Mouse (Mus musculus): ENCODE measurements at regions not wholly inside any gene's neighbourhood (a gene's known extent, or its start where the extent isn't known, plus 50 kb on each side); places are given as distances from the start of the nearest gene placed in this dataset.

- no peaks in the 10 kb centered on the region for H3K27me3 ChIP-seq
- no peak overlapping the region for H3K4me2 ChIP-seq (replicated peaks)
- WGBS: 28% methylated on average over 1 of the region's 1 CpGs
- no peak for ATAC-seq (ENCODE audit: insufficient number of reproducible peaks, low FRiP score, low TSS enrichment, low read depth)
- H3K9ac ChIP-seq: no peak overlapping the region
- no peaks in the 10 kb centered on the region for H3K4me1 ChIP-seq
- no peaks in the 10 kb centered on the region for H3K36me3 ChIP-seq
- no peak overlapping the region for H3K27ac ChIP-seq (replicated peaks)
- no peaks in the 10 kb centered on the region for H3K9me3 ChIP-seq (replicated peaks)
- H3K4me3 ChIP-seq (replicated peaks): no peak overlapping the region
These were observed 62.1 kb downstream of the Naa11 start for GRCm38 (mm10) chr5:97330074-97330473.

GRCm38 (mm10) chr5:97325831-97326230 lies 66.3 kb downstream of the Naa11 start:
- Histone ChIP-seq H3K9ac (no peak overlapping the region), H3K4me2 (replicated peaks) (no peak overlapping the region), H3K9me3 (replicated peaks) (no peaks in the 10 kb centered on the region), H3K4me1 (no peaks in the 10 kb centered on the region), H3K36me3 (no peaks in the 10 kb centered on the region), H3K27ac (replicated peaks) (no peak overlapping the region), H3K27me3 (no peaks in the 10 kb centered on the region), H3K4me3 (replicated peaks) (no peak overlapping the region)
- no peak for ATAC-seq (ENCODE audit: insufficient number of reproducible peaks, low FRiP score, low TSS enrichment, low read depth)
- 85% methylated on average over 5 of the region's 5 CpGs for WGBS

DNA sequence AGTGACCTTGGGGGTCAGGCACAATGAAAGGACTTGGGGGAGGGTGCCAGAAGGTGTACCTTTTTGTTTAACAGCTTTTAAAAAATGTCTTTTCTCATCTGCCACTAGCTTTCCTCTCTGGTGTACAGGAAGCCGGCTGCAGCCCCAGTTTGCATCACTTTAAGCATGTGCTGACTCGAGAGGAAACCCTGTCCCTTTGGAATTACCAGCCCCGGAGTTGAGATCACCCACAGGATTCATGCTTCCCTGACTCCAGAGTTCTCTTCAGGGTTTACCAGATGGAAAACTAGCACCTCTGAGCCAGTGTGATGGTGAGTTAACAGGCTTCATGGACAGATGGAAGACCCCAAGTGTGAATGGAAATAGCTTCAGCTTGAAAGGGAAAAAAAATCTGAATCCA lies 68.3 kb downstream of the Naa11 start:
- Histone ChIP-seq H3K4me1 (no peaks in the 10 kb centered on the region), H3K27me3 (no peaks in the 10 kb centered on the region), H3K9me3 (replicated peaks) (no peaks in the 10 kb centered on the region), H3K4me3 (replicated peaks) (no peak overlapping the region), H3K4me2 (replicated peaks) (no peak overlapping the region), H3K27ac (replicated peaks) (no peak overlapping the region), H3K36me3 (no peaks in the 10 kb centered on the region), H3K9ac (no peak overlapping the region)
- no peak for ATAC-seq (ENCODE audit: insufficient number of reproducible peaks, low FRiP score, low TSS enrichment, low read depth)
- WGBS: 34% methylated on average over 3 of the region's 3 CpGs

DNA sequence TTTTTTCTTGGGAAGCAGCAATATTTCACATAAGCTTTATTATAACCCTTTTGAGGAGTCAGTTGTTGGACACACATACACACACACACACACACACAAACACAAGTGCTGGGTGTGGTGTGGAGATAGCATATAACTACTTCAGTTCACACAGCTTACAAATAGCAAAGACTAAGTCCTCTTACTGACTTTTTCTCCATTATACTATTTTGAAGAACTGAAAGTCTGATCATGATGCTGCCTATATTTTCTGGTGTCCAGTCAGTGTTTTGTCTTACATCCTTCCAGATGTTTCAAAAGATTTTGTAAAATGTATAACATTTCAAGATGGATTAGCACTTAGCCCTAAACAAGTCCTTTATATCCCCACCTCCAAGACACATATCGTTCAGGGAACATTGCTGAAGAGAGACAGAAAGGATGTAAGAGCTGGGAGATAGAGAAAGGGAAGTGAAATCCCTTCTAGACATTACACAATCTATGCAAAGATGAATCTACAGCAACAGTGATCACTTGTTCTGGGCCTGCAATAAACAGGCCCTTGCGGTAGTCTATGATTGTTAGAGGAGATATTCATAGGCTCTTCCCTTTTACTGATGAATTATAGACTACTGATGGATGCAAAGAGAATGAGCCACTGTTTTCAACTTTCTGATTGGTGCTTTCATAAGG lies 72.2 kb downstream of the Naa11 start:
- no peak overlapping the region for H3K9ac ChIP-seq
- no peak overlapping the region for H3K4me2 ChIP-seq (replicated peaks)
- H3K9me3 ChIP-seq (replicated peaks): no peaks in the 10 kb centered on the region
- H3K4me1 ChIP-seq: no peaks in the 10 kb centered on the region
- 82% methylated on average over 2 of the region's 2 CpGs for WGBS
- no peaks in the 10 kb centered on the region for H3K27me3 ChIP-seq
- ATAC-seq (ENCODE audit: insufficient number of reproducible peaks, low FRiP score, low TSS enrichment, low read depth): no peak
- no peaks in the 10 kb centered on the region for H3K36me3 ChIP-seq
- no peak overlapping the region for H3K4me3 ChIP-seq (replicated peaks)
- H3K27ac ChIP-seq (replicated peaks): no peak overlapping the region

DNA sequence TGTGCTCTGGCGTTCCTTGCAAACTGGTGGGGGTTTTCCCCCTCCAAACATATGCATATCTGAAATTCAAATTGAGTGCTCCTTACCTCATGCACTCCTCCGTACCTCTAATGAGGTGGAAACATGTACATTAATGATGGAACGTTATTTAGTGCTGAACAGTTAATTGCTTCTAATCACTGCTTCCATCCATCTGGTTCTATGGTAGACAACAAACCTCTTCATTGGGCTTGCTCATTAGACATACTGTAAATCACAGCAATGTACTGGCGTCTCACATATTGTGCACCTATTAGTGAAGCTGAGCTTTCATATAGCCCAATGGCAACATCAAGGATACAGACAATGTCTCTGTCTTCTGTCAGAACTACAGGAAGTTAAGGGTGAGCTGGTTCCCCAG lies 85.3 kb downstream of the Naa11 start:
- no peaks in the 10 kb centered on the region for H3K36me3 ChIP-seq
- H3K4me1 ChIP-seq: no peaks in the 10 kb centered on the region
- no peak overlapping the region for H3K4me3 ChIP-seq (replicated peaks)
- H3K4me2 ChIP-seq (replicated peaks): no peak overlapping the region
- 81% methylated on average over 4 of the region's 4 CpGs for WGBS
- no peak overlapping the region for H3K9ac ChIP-seq
- no peak for ATAC-seq (ENCODE audit: insufficient number of reproducible peaks, low FRiP score, low TSS enrichment, low read depth)
- H3K27me3 ChIP-seq: no peaks in the 10 kb centered on the region
- H3K9me3 ChIP-seq (replicated peaks): no peaks in the 10 kb centered on the region
- H3K27ac ChIP-seq (replicated peaks): no peak overlapping the region

GRCm38 (mm10) chr5:97304921-97305320 lies 87.3 kb downstream of the Naa11 start:
- ATAC-seq (ENCODE audit: insufficient number of reproducible peaks, low FRiP score, low TSS enrichment, low read depth): no peak
- H3K9ac ChIP-seq: no peak overlapping the region
- H3K4me2 ChIP-seq (replicated peaks): no peak overlapping the region
- WGBS: 60% methylated on average over 4 of the region's 4 CpGs
- no peaks in the 10 kb centered on the region for H3K9me3 ChIP-seq (replicated peaks)
- no peaks in the 10 kb centered on the region for H3K36me3 ChIP-seq
- no peaks in the 10 kb centered on the region for H3K27me3 ChIP-seq
- no peak overlapping the region for H3K4me3 ChIP-seq (replicated peaks)
- no peaks in the 10 kb centered on the region for H3K4me1 ChIP-seq
- H3K27ac ChIP-seq (replicated peaks): no peak overlapping the region

DNA sequence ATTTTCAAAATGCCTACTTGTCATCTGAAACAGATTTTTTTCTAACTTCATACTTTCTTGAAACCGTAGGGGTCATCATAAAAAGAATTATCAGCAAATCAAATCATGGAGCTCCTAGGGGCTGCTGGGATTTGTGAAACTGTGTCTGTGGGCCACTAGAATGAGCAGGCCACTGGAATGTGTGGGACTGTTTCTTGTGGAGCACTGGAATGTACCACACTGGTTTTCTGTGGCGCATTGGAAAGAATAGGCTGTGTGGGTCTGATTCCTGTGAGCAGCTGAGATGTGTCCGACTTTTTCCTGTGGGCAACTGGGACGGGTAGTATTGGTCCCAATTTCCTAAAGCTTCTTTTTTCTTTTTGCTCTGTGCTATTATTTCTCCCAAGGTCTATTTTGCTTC lies 90.6 kb downstream of the Naa11 start:
- H3K4me3 ChIP-seq (replicated peaks): no peak overlapping the region
- ATAC-seq (ENCODE audit: insufficient number of reproducible peaks, low FRiP score, low TSS enrichment, low read depth): no peak

DNA sequence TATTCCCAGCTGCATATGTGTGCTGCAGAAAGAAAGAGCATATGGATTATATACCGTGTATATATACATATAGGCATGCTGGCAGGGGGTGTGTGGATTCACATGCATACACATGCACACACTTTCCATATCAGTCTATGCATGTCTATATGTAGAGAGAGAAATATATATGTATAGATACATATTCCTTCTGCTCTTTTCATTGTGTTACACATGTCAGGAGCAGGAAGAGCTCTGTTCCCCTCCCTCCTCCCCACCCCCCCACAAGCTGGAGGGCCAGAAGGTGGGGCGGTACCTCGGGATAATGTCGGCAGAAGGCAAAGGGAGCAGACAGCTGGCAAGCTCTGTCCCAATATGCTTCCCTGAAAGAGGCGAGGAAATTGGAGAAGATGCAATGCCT lies 91.3 kb downstream of the Naa11 start:
- Histone ChIP-seq H3K4me1 (no peaks in the 10 kb centered on the region), H3K27me3 (no peaks in the 10 kb centered on the region), H3K36me3 (no peaks in the 10 kb centered on the region), H3K4me2 (replicated peaks) (no peak overlapping the region), H3K27ac (replicated peaks) (no peak overlapping the region), H3K9ac (no peak overlapping the region), H3K9me3 (replicated peaks) (no peaks in the 10 kb centered on the region), H3K4me3 (replicated peaks) (no peak overlapping the region)
- ATAC-seq (ENCODE audit: insufficient number of reproducible peaks, low FRiP score, low TSS enrichment, low read depth): no peak
- WGBS: 46% methylated on average over 5 of the region's 5 CpGs

More for the DNA sequence above, 90.6 kb downstream of the Naa11 start:
- Histone ChIP-seq H3K27me3 (no peaks in the 10 kb centered on the region), H3K4me1 (no peaks in the 10 kb centered on the region), H3K4me2 (replicated peaks) (no peak overlapping the region), H3K9me3 (replicated peaks) (no peaks in the 10 kb centered on the region), H3K27ac (replicated peaks) (no peak overlapping the region), H3K36me3 (no peaks in the 10 kb centered on the region), H3K9ac (no peak overlapping the region)
- 53% methylated on average over 4 of the region's 4 CpGs for WGBS

DNA sequence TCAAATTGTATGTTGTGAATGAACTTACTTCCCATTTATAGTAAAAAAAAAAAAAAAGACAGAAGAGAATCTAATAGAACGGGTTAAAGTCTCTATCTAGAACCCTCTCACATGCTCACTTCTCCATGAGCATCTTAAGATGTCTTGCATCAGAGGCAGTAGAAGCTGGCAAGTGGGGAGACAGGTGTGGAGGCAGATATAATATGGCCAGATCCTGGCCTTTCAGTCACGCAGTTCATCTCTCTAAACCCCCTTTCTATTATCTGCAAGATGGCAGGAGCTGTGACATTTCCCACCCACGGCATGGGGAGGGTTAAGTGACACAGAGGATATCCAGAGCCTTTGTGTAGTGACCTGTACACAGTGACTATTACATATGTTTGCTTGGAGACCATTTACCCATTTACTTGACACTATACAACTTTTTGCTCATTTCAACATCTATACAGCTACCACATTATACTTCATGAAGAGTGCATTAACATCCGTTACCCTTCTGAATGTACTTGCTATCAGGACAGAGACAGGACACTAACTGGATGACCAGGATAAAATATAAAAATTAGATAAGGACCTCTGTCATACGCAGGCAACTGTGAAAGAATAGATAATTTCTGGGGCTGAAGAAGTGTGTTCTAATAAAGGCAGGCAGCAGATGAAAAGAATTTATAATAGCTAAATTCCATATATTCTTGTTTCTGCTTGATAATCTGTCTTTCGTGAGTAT lies 91.9 kb downstream of the Naa11 start:
- Histone ChIP-seq H3K9ac (no peak overlapping the region), H3K4me1 (no peaks in the 10 kb centered on the region), H3K4me2 (replicated peaks) (no peak overlapping the region), H3K36me3 (no peaks in the 10 kb centered on the region), H3K27ac (replicated peaks) (no peak overlapping the region), H3K27me3 (no peaks in the 10 kb centered on the region), H3K9me3 (replicated peaks) (no peaks in the 10 kb centered on the region), H3K4me3 (replicated peaks) (no peak overlapping the region)
- ATAC-seq (ENCODE audit: insufficient number of reproducible peaks, low FRiP score, low TSS enrichment, low read depth): no peak
- 81% methylated on average over 6 of the region's 6 CpGs for WGBS

GRCm38 (mm10) chr5:97299631-97300030 lies 92.5 kb downstream of the Naa11 start:
- Histone ChIP-seq H3K9ac (no peak overlapping the region), H3K4me2 (replicated peaks) (no peak overlapping the region), H3K27ac (replicated peaks) (no peak overlapping the region), H3K4me3 (replicated peaks) (no peak overlapping the region), H3K4me1 (no peaks in the 10 kb centered on the region), H3K27me3 (no peaks in the 10 kb centered on the region), H3K9me3 (replicated peaks) (no peaks in the 10 kb centered on the region), H3K36me3 (no peaks in the 10 kb centered on the region)
- 61% methylated on average over 5 of the region's 5 CpGs for WGBS
- no peak for ATAC-seq (ENCODE audit: insufficient number of reproducible peaks, low FRiP score, low TSS enrichment, low read depth)

GRCm38 (mm10) chr5:97296213-97296612 lies 96.0 kb downstream of the Naa11 start:
- no peak overlapping the region for H3K27ac ChIP-seq (replicated peaks)
- no peaks in the 10 kb centered on the region for H3K27me3 ChIP-seq
- H3K4me3 ChIP-seq (replicated peaks): no peak overlapping the region
- H3K9me3 ChIP-seq (replicated peaks): no peaks in the 10 kb centered on the region
- H3K36me3 ChIP-seq: no peaks in the 10 kb centered on the region
- no peak overlapping the region for H3K4me2 ChIP-seq (replicated peaks)
- H3K4me1 ChIP-seq: no peaks in the 10 kb centered on the region
- WGBS: 87% methylated on average over 3 of the region's 3 CpGs
- no peak overlapping the region for H3K9ac ChIP-seq
- no peak for ATAC-seq (ENCODE audit: insufficient number of reproducible peaks, low FRiP score, low TSS enrichment, low read depth)

DNA sequence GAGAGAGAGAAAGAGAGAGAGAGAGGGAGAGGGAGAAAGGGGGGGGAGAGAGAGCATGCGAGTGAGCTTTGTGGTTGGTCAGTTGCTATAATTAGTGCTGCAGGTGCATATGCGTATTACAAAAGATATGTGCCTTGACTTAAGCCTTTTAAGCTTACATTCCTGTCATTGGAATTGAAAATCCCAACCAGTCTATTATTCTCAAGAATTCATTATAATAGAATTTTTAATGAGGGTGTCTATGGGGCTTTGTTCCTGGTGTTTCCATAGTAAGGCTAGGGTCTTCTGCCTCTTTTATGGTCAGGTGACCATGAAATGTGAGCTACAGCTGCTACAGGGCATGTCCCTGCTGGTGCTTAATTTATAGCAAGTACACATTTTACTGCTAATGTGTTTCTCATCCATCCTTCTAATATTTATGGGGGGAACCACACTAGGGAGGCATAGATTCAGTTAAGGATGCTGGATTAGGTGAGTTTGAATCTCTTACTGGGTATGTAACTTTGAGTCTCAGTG lies 102.0 kb downstream of the Naa11 start:
- Histone ChIP-seq H3K4me2 (replicated peaks) (no peak overlapping the region), H3K9me3 (replicated peaks) (no peaks in the 10 kb centered on the region), H3K27me3 (no peaks in the 10 kb centered on the region), H3K4me3 (replicated peaks) (no peak overlapping the region), H3K27ac (replicated peaks) (no peak overlapping the region), H3K36me3 (no peaks in the 10 kb centered on the region), H3K4me1 (no peaks in the 10 kb centered on the region), H3K9ac (no peak overlapping the region)
- 55% methylated on average over 2 of the region's 2 CpGs for WGBS
- ATAC-seq (ENCODE audit: insufficient number of reproducible peaks, low FRiP score, low TSS enrichment, low read depth): no peak

Measured in embryonic facial prominence, embryonic 15.5 days (tissue).